Mouse (Mus musculus): Measurements from ENCODE around the gene Mst1. TPM values are rescaled to one million over a fixed set of nuclear protein-coding genes. Genes with fewer than 3 reads are reported as not detected.

Mst1 gene
- polyA plus RNA-seq, 1 experiment from 2014 or later: 0.41 TPM

GRCm38 (mm10) chr9:108049561-108050251 is 30.5 kb upstream of the Mst1 start:
- 41% methylated on average over 15 of the region's 15 CpGs for WGBS
- Histone ChIP-seq H3K27me3 (ENCODE audit: control insufficient read depth, insufficient read depth, low read depth, low read length) (no peaks in the 10 kb centered on the region), H3K27ac (ENCODE audit: low read length) (peak overlapping the region; percentile 66), H3K9ac (ENCODE audit: low read length) (peak overlapping the region; percentile 85), H3K9me3 (ENCODE audit: control insufficient read depth, low read length) (no peaks in the 10 kb centered on the region), H3K4me1 (replicated peaks; ENCODE audit: control insufficient read depth, insufficient read depth, low read length) (peaks cover 32% of the 10 kb centered on the region), H3K4me2 (ENCODE audit: low read depth, low read length) (peak overlapping the region; percentile 97), H3K4me3 (ENCODE audit: low read length) (peak overlapping the region; percentile 85), H3K36me3 (ENCODE audit: control insufficient read depth, insufficient read depth, low read length) (peaks cover 32% of the 10 kb centered on the region)
- ATAC-seq (ENCODE audit: low read depth): no peak

GRCm38 (mm10) chr9:108051184-108051930 is 28.9 kb upstream of the Mst1 start:
- Histone ChIP-seq H3K36me3 (ENCODE audit: control insufficient read depth, insufficient read depth, low read length) (peaks cover 19% of the 10 kb centered on the region), H3K4me3 (ENCODE audit: low read length) (no peak overlapping the region), H3K4me2 (ENCODE audit: low read depth, low read length) (no peak overlapping the region), H3K9me3 (ENCODE audit: control insufficient read depth, low read length) (no peaks in the 10 kb centered on the region), H3K9ac (ENCODE audit: low read length) (no peak overlapping the region), H3K4me1 (replicated peaks; ENCODE audit: control insufficient read depth, insufficient read depth, low read length) (peaks cover 32% of the 10 kb centered on the region), H3K27me3 (ENCODE audit: control insufficient read depth, insufficient read depth, low read depth, low read length) (no peaks in the 10 kb centered on the region), H3K27ac (ENCODE audit: low read length) (no peak overlapping the region)
- no peak for ATAC-seq (ENCODE audit: low read depth)
- WGBS: 90% methylated on average over 15 of the region's 15 CpGs

GRCm38 (mm10) chr9:108051931-108052220 is 28.4 kb upstream of the Mst1 start:
- Histone ChIP-seq H3K9ac (ENCODE audit: low read length) (no peak overlapping the region), H3K4me2 (ENCODE audit: low read depth, low read length) (no peak overlapping the region), H3K9me3 (ENCODE audit: control insufficient read depth, low read length) (no peaks in the 10 kb centered on the region), H3K4me3 (ENCODE audit: low read length) (no peak overlapping the region), H3K4me1 (replicated peaks; ENCODE audit: control insufficient read depth, insufficient read depth, low read length) (peaks cover 32% of the 10 kb centered on the region), H3K27ac (ENCODE audit: low read length) (no peak overlapping the region), H3K36me3 (ENCODE audit: control insufficient read depth, insufficient read depth, low read length) (peaks cover 16% of the 10 kb centered on the region), H3K27me3 (ENCODE audit: control insufficient read depth, insufficient read depth, low read depth, low read length) (no peaks in the 10 kb centered on the region)
- no peak for ATAC-seq (ENCODE audit: low read depth)
- WGBS: 65% methylated on average over 4 of the region's 4 CpGs

- Histone ChIP-seq H3K27ac (ENCODE audit: low read length) (peak overlapping the region; percentile 16; the same call in 1 of the 2 replicates), H3K4me3 (ENCODE audit: low read length) (no peak overlapping the region), H3K36me3 (ENCODE audit: control insufficient read depth, insufficient read depth, low read length) (peaks cover 14% of the 10 kb centered on the region), H3K4me1 (replicated peaks; ENCODE audit: control insufficient read depth, insufficient read depth, low read length) (peaks cover 32% of the 10 kb centered on the region), H3K4me2 (ENCODE audit: low read depth, low read length) (no peak overlapping the region), H3K27me3 (ENCODE audit: control insufficient read depth, insufficient read depth, low read depth, low read length) (no peaks in the 10 kb centered on the region), H3K9ac (ENCODE audit: low read length) (no peak overlapping the region), H3K9me3 (ENCODE audit: control insufficient read depth, low read length) (no peaks in the 10 kb centered on the region)
- 64% methylated on average over 7 of the region's 7 CpGs for WGBS
- ATAC-seq (ENCODE audit: low read depth): no peak
These were observed 27.8 kb upstream of the Mst1 start for GRCm38 (mm10) chr9:108052411-108052810.

GRCm38 (mm10) chr9:108052885-108053664 is 27.2 kb upstream of the Mst1 start, which contains the start of gene Amigo3:
Gene Amigo3 (plus strand): TSS chr9:108053159.
- Histone ChIP-seq H3K27ac (ENCODE audit: low read length) (peak within 1 kb of the TSS; percentile 36), H3K9me3 (ENCODE audit: control insufficient read depth, low read length) (no peaks in the 10 kb centered on the region), H3K4me1 (replicated peaks; ENCODE audit: control insufficient read depth, insufficient read depth, low read length) (peaks cover 28% of the 10 kb centered on the region), H3K27me3 (ENCODE audit: control insufficient read depth, insufficient read depth, low read depth, low read length) (no peaks in the 10 kb centered on the region), H3K9ac (ENCODE audit: low read length) (peak within 1 kb of the TSS; percentile 50), H3K36me3 (ENCODE audit: control insufficient read depth, insufficient read depth, low read length) (peaks cover 14% of the 10 kb centered on the region), H3K4me3 (ENCODE audit: low read length) (peak within 1 kb of the TSS; percentile 25; the same call in 1 of the 2 replicates), H3K4me2 (ENCODE audit: low read depth, low read length) (peak within 1 kb of the TSS; percentile 42)
- ATAC-seq (ENCODE audit: low read depth): peak; percentile 76
- WGBS: 48% methylated on average over 20 of the region's 20 CpGs

- Histone ChIP-seq H3K4me2 (ENCODE audit: low read depth, low read length) (no peak overlapping the region), H3K36me3 (ENCODE audit: control insufficient read depth, insufficient read depth, low read length) (peaks cover 14% of the 10 kb centered on the region), H3K4me1 (replicated peaks; ENCODE audit: control insufficient read depth, insufficient read depth, low read length) (peaks cover 23% of the 10 kb centered on the region), H3K4me3 (ENCODE audit: low read length) (no peak overlapping the region), H3K27ac (ENCODE audit: low read length) (peak overlapping the region; percentile 36), H3K27me3 (ENCODE audit: control insufficient read depth, insufficient read depth, low read depth, low read length) (no peaks in the 10 kb centered on the region), H3K9me3 (ENCODE audit: control insufficient read depth, low read length) (no peaks in the 10 kb centered on the region), H3K9ac (ENCODE audit: low read length) (peak overlapping the region; percentile 50; the same call in 1 of the 2 replicates)
- WGBS: 80% methylated on average over 15 of the region's 15 CpGs
- no peak for ATAC-seq (ENCODE audit: low read depth)
These were observed 26.5 kb upstream of the Mst1 start for GRCm38 (mm10) chr9:108053665-108054225.

- Histone ChIP-seq H3K4me3 (ENCODE audit: low read length) (no peak overlapping the region), H3K9me3 (ENCODE audit: control insufficient read depth, low read length) (no peaks in the 10 kb centered on the region), H3K4me2 (ENCODE audit: low read depth, low read length) (no peak overlapping the region), H3K4me1 (replicated peaks; ENCODE audit: control insufficient read depth, insufficient read depth, low read length) (peaks cover 22% of the 10 kb centered on the region), H3K36me3 (ENCODE audit: control insufficient read depth, insufficient read depth, low read length) (peaks cover 14% of the 10 kb centered on the region), H3K9ac (ENCODE audit: low read length) (no peak overlapping the region), H3K27me3 (ENCODE audit: control insufficient read depth, insufficient read depth, low read depth, low read length) (no peaks in the 10 kb centered on the region), H3K27ac (ENCODE audit: low read length) (no peak overlapping the region; the same call in 1 of the 2 replicates)
- ATAC-seq (ENCODE audit: low read depth): no peak
- 87% methylated on average over 22 of the region's 22 CpGs for WGBS
These were observed 25.8 kb upstream of the Mst1 start for GRCm38 (mm10) chr9:108054331-108055040.

- no peak for ATAC-seq (ENCODE audit: low read depth)
- Histone ChIP-seq H3K9me3 (ENCODE audit: control insufficient read depth, low read length) (no peaks in the 10 kb centered on the region), H3K4me1 (replicated peaks; ENCODE audit: control insufficient read depth, insufficient read depth, low read length) (peaks cover 17% of the 10 kb centered on the region), H3K4me3 (ENCODE audit: low read length) (no peak overlapping the region), H3K9ac (ENCODE audit: low read length) (no peak overlapping the region), H3K27ac (ENCODE audit: low read length) (no peak overlapping the region), H3K36me3 (ENCODE audit: control insufficient read depth, insufficient read depth, low read length) (peaks cover 14% of the 10 kb centered on the region), H3K4me2 (ENCODE audit: low read depth, low read length) (no peak overlapping the region), H3K27me3 (ENCODE audit: control insufficient read depth, insufficient read depth, low read depth, low read length) (no peaks in the 10 kb centered on the region)
- WGBS: 56% methylated on average over 1 of the region's 1 CpGs
These were observed 25.2 kb upstream of the Mst1 start for GRCm38 (mm10) chr9:108055061-108055460.

Measured in lung, embryonic 16.5 days (tissue).